ENCODE assay signal across 15 mouse cellular contexts in the genomic region with DNA sequence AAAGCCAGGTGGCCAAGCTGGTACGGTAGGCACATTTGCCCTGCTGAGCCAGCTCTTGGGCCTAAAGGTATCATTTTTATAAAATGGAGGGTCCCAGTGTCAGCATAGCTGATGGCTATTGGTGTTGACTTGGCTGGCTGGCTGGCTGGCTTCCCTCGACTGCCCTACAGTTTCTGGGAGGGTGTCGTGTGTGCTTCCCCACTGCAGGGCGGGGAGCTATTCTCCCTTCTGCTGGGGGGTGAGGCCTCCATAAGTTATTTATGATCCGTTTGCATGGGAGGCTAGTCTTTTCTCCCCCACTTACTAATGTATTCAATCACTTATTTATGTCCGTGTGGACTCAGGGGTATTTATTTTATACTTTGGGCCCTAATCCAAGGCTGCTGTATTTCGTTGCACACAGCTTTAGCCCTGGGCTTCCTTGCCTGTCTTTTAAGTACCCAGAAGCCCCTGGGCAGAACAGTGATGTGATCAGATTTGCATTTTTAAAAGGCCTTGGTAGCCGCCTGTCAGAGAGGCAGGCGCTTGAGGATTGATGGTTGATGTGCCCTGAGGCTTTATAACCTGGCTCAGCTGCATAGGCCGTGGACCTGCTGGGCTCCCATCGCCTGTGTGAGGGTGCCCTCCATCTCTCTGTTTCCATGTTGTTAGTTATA.
DNase-seq lines count a peak whose midpoint lies in the region; ATAC-seq and TF ChIP-seq lines count a peak whose summit lies in the region.
"Had no signal": no experiment of that assay in that cellular context is flagged by ENCODE, and none has a peak within 500 bp of the region (broad histone marks: within the 10 kb centered on the region; RNA-seq: fewer than 3 reads in every experiment).

No protein-coding gene starts in this region.

- H3K4me1 ChIP-seq in embryonic facial prominence, embryonic 13.5 days, result peaks cover 46% of the 10 kb centered on the region
- H3K4me1 ChIP-seq in embryonic facial prominence, embryonic 10.5 days, result peaks cover 11% of the 10 kb centered on the region
- peaks cover 10% of the 10 kb centered on the region for H3K4me1 ChIP-seq in hindbrain, embryonic 15.5 days (replicated peaks)
- peaks cover 34% of the 10 kb centered on the region for H3K4me1 ChIP-seq in midbrain, embryonic 13.5 days (replicated peaks)
- H3K4me1 ChIP-seq in liver, postnatal 0 days (ENCODE audit: insufficient read depth), result no peaks in the 10 kb centered on the region
- H3K4me1 ChIP-seq: liver, embryonic 13.5 days had no signal

- TF ChIP-seq EP300 in liver, postnatal 0 days (IDR thresholded peaks at IDR 0.05; ENCODE audit: low read depth), result no peak

- no peak overlapping the region for H3K4me3 ChIP-seq in embryonic facial prominence, embryonic 13.5 days
- no peak overlapping the region for H3K4me3 ChIP-seq in embryonic facial prominence, embryonic 10.5 days
- H3K4me3 ChIP-seq in hindbrain, embryonic 15.5 days, result no peak overlapping the region
- no peak overlapping the region for H3K4me3 ChIP-seq in midbrain, embryonic 13.5 days (replicated peaks)
- H3K4me3 ChIP-seq in liver, postnatal 0 days (ENCODE audit: low read depth, low read length), result no peak overlapping the region
- H3K4me3 ChIP-seq: liver, embryonic 13.5 days had no signal

- H3K9ac ChIP-seq in embryonic facial prominence, embryonic 13.5 days, result 0 out of 2 replicates have a peak overlapping the region, but pooled peaks have one; percentile 1
- H3K9ac ChIP-seq in hindbrain, embryonic 15.5 days, result no peak overlapping the region
- no peak overlapping the region for H3K9ac ChIP-seq in midbrain, embryonic 13.5 days (replicated peaks)
- no peak overlapping the region for H3K9ac ChIP-seq in liver, postnatal 0 days (replicated peaks)
- H3K9ac ChIP-seq: liver, embryonic 13.5 days had no signal

- 0 out of 2 replicates have a peak, but pooled peaks cover 4% of the 10 kb centered on the region for H3K9me3 ChIP-seq in embryonic facial prominence, embryonic 13.5 days
- peaks cover 6% of the 10 kb centered on the region; the same call in 1 of the 2 replicates for H3K9me3 ChIP-seq in embryonic facial prominence, embryonic 10.5 days
- H3K9me3 ChIP-seq in hindbrain, embryonic 15.5 days, result no peaks in the 10 kb centered on the region
- no peaks in the 10 kb centered on the region for H3K9me3 ChIP-seq in midbrain, embryonic 13.5 days
- no peaks in the 10 kb centered on the region for H3K9me3 ChIP-seq in liver, postnatal 0 days (ENCODE audit: low read length)
- H3K9me3 ChIP-seq: liver, embryonic 13.5 days had no signal

- no peak for DNase-seq in embryonic facial prominence, embryonic 10.5 days (ENCODE audit: low spot score)
- DNase-seq in NIH3T3 (ENCODE audit: low read depth), result peak; percentile 26
- no peak for DNase-seq in liver, postnatal 0 days
- DNase-seq in spleen, adult 12 weeks (ENCODE audit: low spot score), result no peak
- DNase-seq in kidney, adult 8-10 months, result no peak
- DNase-seq: adrenal gland, adult 2 months; cerebellum, postnatal 25 days; kidney, postnatal 10 days; liver, embryonic 13.5 days; lung, postnatal 36 days; thymus, adult 18-20 months had no signal

- WGBS in embryonic facial prominence, embryonic 13.5 days, result 51% methylated on average over 11 of the region's 11 CpGs
- 76% methylated on average over 11 of the region's 11 CpGs for WGBS in embryonic facial prominence, embryonic 10.5 days
- WGBS in hindbrain, embryonic 15.5 days, result 46% methylated on average over 11 of the region's 11 CpGs
- WGBS in midbrain, embryonic 13.5 days, result 53% methylated on average over 11 of the region's 11 CpGs
- WGBS in liver, postnatal 0 days (ENCODE audit: insufficient replicate concordance), result 81% methylated on average over 11 of the region's 11 CpGs

- no peaks in the 10 kb centered on the region for H3K27me3 ChIP-seq in embryonic facial prominence, embryonic 13.5 days
- no peaks in the 10 kb centered on the region for H3K27me3 ChIP-seq in embryonic facial prominence, embryonic 10.5 days (replicated peaks; ENCODE audit: low read depth, poor library complexity, severe bottlenecking)
- H3K27me3 ChIP-seq in hindbrain, embryonic 15.5 days, result no peaks in the 10 kb centered on the region
- no peaks in the 10 kb centered on the region for H3K27me3 ChIP-seq in midbrain, embryonic 13.5 days
- H3K27me3 ChIP-seq in liver, postnatal 0 days (ENCODE audit: insufficient read depth, low read length), result no peaks in the 10 kb centered on the region
- H3K27me3 ChIP-seq: liver, embryonic 13.5 days had no signal

- H3K36me3 ChIP-seq in embryonic facial prominence, embryonic 13.5 days, result peaks cover 19% of the 10 kb centered on the region; the same call in 1 of the 2 replicates
- H3K36me3 ChIP-seq in embryonic facial prominence, embryonic 10.5 days (replicated peaks), result peaks cover 40% of the 10 kb centered on the region
- no peaks in the 10 kb centered on the region for H3K36me3 ChIP-seq in hindbrain, embryonic 15.5 days
- no peaks in the 10 kb centered on the region for H3K36me3 ChIP-seq in midbrain, embryonic 13.5 days
- H3K36me3 ChIP-seq in liver, postnatal 0 days (replicated peaks; ENCODE audit: insufficient read depth, low read length), result 0 out of 2 replicates have a peak, but pooled peaks cover 6% of the 10 kb centered on the region
- H3K36me3 ChIP-seq: liver, embryonic 13.5 days had no signal

- ATAC-seq in embryonic facial prominence, embryonic 13.5 days (ENCODE audit: insufficient number of reproducible peaks, insufficient read depth, low FRiP score, low TSS enrichment, low read depth), result no peak
- 0 out of 2 replicates have a peak, but pooled peaks have one; percentile 39 for ATAC-seq in hindbrain, embryonic 15.5 days (ENCODE audit: low FRiP score, low read depth)
- peak; percentile 83 for ATAC-seq in midbrain, embryonic 13.5 days
- no peak for ATAC-seq in liver, postnatal 0 days

- H3K4me2 ChIP-seq in embryonic facial prominence, embryonic 13.5 days, result no peak overlapping the region
- no peak overlapping the region for H3K4me2 ChIP-seq in hindbrain, embryonic 15.5 days
- no peak overlapping the region for H3K4me2 ChIP-seq in midbrain, embryonic 13.5 days (replicated peaks)
- no peak overlapping the region for H3K4me2 ChIP-seq in liver, postnatal 0 days (ENCODE audit: low read depth, low read length)
- H3K4me2 ChIP-seq: heart, embryonic 11.5 days; liver, embryonic 13.5 days had no signal

- no peak for TF ChIP-seq CTCF in liver, postnatal 0 days (IDR thresholded peaks at IDR 0.05; ENCODE audit: low read depth)

- H3K27ac ChIP-seq in embryonic facial prominence, embryonic 13.5 days, result peak overlapping the region; percentile 39; the same call in 1 of the 2 replicates
- H3K27ac ChIP-seq in embryonic facial prominence, embryonic 10.5 days (replicated peaks), result no peak overlapping the region
- 0 out of 2 replicates have a peak overlapping the region, but pooled peaks have one; percentile 20 for H3K27ac ChIP-seq in hindbrain, embryonic 15.5 days (replicated peaks)
- H3K27ac ChIP-seq in midbrain, embryonic 13.5 days, result peak overlapping the region; percentile 84
- no peak overlapping the region for H3K27ac ChIP-seq in liver, postnatal 0 days (ENCODE audit: low read depth)
- H3K27ac ChIP-seq: liver, embryonic 13.5 days had no signal

Comparison
In these comparisons a context has a peak if more than half of its experiments do, and no peak if none do; other contexts are left out.
1. H3K27ac ChIP-seq: peak in embryonic facial prominence, embryonic 13.5 days (single experiment), hindbrain, embryonic 15.5 days (single experiment) and midbrain, embryonic 13.5 days (single experiment); none in embryonic facial prominence, embryonic 10.5 days (single experiment) and liver, postnatal 0 days (single experiment).
2. ATAC-seq: peak in hindbrain, embryonic 15.5 days (single experiment) and midbrain, embryonic 13.5 days (single experiment); none in embryonic facial prominence, embryonic 13.5 days (single experiment) and liver, postnatal 0 days (single experiment).